Mouse (Mus musculus) heart, postnatal 36 days (tissue): ENCODE measurements at regions not wholly inside any gene's neighbourhood (a gene's known extent, or its start where the extent isn't known, plus 50 kb on each side); places are given as distances from the start of the nearest gene placed in this dataset.
A peak's percentile ranks its signal among the peaks of the same experiment; 100 is the strongest.

ENCODE experiments used
- DNase-seq, 2 experiments: peaks; one replicate each; pipeline ENCODE4 v3.0.0; 2021 to 2022
- intact Hi-C: fragments of 180-260 bp; cut with DNase I; formaldehyde crosslinking; loops from one replicate; pipeline ENCODE4 v1.15.1; 2025

DNA sequence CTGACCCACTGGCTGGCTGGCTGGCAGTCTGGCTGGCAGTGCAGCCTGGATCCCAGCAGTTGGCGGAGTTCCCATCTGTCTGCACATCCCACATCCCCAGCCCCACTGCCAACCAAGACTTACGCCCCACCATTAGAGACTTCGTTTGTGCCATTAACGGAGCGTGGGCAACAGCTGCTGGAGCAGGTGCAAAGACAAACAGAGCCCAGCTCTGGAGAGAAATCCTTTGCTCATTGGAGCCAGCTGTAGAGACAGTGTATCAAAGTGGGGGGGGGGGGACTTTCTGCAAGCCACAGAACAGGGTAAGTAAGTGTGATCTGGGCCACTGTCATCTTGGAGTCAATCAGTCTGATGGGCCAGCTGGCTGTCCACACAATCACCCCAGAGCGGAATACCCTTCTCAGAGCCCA, 52.3 kb downstream of the Rplp1 start:
- DNase-seq, result no peak
- intact Hi-C loops, result no loop called here

DNA sequence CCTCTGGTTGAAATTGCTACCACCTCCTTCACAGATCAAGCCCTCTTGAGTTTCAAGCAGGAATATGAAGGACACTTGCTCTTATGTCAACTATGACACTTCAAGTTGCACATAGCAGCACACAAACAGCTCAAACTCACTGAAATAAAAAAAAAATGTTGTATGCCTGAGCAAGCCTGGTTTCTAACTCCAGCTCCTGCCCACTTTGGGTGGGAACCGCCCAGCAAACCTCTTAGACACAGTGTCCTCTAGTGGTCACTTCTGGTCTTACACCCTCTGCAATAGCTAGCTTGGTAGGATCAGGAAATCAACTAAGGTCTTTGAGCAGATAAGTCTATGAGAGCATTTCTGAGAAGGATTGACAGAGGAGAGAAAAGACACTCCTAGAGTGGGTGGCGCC, 54.2 kb downstream of the Rplp1 start:
- peak; percentile 63 to 71 for DNase-seq
- intact Hi-C loops, result loop anchor here (1.0 kb wide), 1 partner anchor 38 kb away; no protein-coding TSS in a partner anchor

DNA sequence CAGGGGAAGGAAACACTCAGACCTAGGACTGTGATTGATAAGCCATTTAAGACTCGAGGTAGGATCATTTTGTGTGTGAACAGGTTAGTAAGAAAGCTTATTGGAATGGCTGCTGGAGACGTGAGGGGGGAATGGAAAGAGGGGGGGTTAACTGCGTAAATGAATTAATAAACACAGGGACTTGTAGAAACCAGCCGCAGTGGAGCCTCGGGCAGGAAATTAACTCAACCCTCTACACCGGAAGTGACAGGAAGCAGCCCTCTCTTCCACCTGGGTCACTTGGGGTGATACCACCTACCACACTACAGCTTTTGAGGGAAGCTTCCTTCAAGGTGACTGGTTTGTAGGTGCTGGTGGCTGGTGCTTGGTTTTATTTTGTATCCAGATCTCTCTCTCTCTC, 54.9 kb downstream of the Rplp1 start:
- no peak for DNase-seq
- intact Hi-C loops, result no loop called here

DNA sequence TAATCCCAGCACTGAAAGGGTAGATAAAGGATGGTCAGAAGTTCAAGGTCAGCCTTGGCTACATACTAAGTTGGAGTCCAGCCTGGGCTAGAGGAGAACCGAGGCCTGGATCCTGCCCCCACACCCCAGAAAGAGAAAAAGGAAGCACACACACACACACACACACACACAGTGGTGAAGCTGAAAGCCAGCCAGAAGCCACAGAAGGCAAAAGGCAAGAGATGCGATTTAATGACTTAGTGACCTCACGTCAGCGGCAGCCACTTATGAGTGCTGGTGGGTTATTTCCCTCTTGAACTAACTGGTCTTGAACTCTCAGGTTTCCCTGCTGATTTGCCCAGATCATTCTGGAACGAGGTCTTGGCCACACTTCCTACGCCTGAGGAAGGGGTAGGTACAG, 56.5 kb downstream of the Rplp1 start:
- intact Hi-C loops, result no loop called here
- no peak for DNase-seq

DNA sequence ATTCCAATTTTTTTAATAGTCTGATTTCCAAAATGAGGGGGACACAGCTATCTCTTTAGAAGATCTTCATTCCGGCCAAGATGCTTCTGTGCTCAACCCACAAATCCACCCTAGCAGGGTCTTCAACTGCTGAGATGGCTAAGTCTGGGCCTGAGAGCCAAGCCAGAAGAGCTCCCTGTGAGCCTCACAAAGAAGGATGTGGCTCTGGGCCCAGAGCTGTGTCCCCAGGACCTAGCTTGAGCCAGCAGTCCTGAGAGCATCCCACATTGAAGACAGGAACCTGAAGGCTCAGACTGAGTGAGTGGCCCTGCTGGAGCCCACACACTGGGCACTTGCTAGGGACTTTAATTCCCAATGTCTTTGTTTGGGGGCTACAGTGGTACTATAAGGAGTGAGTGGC, 57.7 kb downstream of the Rplp1 start:
- DNase-seq, result no peak
- intact Hi-C loops, result no loop called here

DNA sequence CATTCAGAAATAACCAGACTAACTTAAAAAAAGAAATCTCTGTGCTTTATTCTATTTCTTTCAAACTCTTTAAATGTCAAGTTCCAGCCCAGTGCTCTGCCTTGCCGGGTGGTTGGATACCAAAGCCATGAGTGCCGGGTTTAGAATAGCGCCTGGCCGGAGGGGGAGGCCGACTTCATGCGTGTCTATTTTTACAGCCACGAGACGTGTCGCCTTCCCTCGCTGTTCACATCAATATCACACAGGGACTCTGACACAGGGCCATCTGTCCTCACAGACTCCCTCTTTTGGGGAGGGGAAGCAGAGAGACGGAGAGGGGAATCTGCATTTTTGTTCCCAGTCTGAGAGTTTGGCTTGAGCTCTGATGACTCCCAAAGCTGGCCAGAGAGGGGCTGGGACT, 58.7 kb downstream of the Rplp1 start:
- peak; percentile 9 to 14 for DNase-seq
- intact Hi-C loops, result no loop called here

DNA sequence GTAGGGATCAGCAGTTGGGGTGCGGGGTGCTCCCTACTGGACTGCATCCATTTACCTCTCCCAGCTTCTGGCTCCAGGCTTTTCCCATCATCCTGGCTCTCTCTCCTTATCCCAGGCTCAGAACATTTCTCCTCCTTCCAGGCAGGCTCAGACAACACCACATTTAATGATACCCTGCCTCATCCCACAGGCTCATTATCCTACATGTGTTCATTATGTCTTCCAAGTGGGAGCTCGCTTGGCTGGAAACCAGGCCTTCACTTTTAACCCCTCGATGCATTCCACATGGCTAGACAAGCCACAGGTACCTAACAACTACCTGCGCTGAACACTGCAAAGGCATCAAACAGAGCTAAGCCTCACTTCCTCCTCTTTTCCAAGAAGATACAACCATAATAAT, 60.5 kb downstream of the Rplp1 start:
- DNase-seq, result no peak
- intact Hi-C loops, result no loop called here

DNA sequence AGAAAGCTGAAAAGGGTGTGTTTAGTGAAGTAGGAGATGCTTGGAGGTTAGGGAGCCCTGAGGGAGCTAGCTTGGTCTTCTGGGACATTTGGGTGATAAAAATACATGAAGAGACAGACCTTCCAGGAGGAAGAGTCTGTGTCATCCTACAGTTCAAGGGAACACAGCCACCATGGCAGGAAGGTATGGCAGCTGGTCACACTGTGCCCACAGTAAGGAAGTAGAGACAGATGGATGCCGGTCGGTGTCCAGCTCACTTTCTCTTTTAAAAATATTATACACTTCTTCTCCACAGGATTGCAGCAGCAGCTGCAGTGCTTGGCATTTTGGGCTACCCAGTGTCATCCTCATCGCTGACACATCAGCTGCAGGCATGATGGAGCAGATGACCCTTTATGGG, 63.0 kb downstream of the Rplp1 start:
- intact Hi-C loops, result no loop called here
- DNase-seq, result no peak

DNA sequence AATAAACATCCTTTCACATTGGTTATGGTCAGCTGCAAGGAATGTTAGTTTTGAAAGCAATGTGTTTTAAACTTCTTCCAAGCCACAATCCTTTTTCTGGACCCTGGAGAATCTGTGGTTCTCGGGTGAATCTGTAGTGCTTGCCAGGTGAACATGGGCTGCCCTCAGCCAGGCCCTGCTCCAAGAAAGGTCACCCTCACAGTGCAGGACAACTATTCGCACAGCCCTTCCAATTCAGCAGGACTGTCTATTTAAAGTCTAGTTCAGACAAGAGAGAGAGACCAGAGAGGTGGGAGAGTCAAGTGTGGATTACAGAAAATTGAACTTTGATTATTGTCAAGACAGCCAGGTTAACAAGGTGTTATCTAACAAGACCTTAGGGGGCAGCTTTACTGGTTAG, 65.9 kb downstream of the Rplp1 start:
- DNase-seq, result peak in 1 of 2 experiments; percentile 18
- intact Hi-C loops, result no loop called here

DNA sequence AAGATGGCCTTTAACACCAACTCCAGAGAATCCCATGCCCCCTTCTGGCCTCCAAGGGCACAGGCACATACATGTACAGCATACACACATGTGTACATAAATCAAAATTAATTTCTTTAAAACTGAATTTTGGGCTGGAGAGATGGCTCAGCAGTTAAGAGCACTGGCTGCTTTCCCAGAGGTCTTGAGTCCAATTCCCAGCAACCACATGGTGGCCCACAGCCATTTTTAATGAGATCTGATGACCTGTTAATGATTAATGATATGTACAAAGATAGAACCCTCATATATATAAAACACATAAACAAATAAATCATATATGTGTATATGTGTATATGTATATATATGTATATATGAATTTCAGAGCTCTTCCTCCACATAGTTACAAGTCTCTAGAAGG, 66.8 kb downstream of the Rplp1 start:
- intact Hi-C loops, result no loop called here

DNA sequence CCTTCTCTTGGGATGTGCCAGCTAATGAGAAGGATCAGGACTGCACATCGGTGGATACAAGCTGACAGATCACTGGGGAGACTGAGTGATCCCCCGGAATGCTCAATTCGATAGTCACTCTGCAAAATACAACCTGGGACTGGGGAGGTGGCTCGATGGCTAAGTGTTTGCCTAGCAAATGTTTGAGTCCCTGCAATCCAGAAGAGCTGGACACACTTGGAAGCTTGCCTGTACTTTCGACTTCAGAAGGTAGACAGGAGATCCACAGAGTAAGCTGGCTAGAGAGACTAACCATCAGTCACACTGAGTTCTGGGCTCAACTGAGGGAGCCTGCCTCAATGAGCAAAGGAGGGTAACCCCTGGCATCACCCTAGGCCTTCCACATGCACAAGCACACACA, 69.7 kb downstream of the Rplp1 start:
- intact Hi-C loops, result no loop called here
- DNase-seq, result no peak

More for the DNA sequence above, 66.8 kb downstream of the Rplp1 start:
- no peak for DNase-seq

DNA sequence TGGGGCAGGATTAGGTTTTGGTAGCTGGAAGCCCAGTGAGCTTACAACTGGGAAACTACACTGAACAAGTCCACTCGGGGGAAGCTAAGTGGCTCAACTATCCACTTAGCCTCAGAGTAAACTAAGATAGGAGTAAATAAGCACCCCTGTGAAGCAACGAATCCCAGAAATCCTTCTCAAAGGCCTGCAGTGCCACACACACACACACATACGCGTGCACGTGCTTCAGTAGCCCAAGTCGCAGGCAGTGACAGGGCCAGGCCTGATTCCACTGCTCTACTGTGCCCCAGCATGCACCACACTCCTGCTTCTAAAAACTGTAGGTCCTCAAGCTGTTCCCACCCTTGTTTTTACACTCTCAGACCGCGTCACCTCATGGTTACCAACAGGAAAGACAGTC, 70.2 kb downstream of the Rplp1 start:
- intact Hi-C loops, result no loop called here
- no peak for DNase-seq

DNA sequence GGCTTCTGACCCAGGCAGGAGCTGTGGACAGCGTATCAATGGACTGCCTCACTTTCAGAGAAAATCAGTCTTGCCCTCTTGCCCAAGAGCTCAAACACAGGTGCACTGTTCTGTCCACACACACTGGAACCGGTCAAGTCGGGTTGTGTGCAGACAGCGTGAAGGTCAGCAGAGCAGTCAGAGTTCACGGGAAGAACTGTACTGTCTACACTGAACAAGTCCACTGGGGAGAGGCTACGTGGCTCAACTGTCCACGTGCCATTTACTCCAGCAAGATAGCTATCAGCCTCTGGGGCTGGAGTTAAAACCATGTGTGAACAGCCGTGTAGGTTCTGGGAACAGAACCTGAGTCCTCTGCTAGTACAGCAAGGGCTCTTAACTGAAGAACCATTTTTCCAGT, 70.8 kb downstream of the Rplp1 start:
- intact Hi-C loops, result no loop called here
- DNase-seq, result no peak

DNA sequence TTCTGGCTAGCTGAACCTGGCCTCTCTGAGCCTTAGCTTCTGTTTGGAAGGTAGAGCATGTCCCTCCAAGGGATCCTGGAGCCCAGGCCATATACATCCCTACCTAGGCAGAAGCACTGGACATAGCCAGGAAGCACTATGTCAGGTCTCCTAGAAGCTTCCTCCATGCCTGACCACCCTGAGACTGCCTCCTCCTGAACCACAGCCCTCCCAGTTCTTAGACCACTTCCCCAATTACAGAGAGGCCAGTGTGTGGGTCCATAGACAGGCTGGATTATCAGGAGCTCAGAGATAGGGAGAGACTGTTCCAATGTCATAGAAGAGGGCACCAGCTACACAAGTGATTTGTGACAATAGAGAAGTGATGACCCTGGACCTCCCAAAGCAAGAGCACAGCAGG, 72.0 kb downstream of the Rplp1 start:
- intact Hi-C loops, result no loop called here
- DNase-seq, result no peak

DNA sequence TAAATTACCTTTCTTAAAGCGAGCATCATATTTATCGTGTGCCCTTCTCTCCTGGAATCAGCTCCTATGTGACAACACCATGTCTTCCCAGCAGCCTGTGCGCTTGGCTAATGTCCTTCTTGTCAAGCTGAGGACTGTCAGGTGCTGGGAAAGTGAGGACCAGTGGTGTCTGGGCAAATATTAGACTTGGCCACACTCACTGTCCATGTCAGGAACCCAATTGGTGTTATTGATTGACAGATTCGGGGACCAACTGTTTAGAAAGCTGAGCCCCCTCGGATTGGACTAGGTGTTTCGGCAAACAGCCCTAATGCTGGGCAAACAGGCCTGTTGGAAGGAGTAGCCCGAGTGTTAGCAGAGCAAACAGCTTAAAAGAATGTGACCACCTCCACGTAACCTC, 73.1 kb downstream of the Rplp1 start:
- intact Hi-C loops, result no loop called here
- DNase-seq, result no peak

DNA sequence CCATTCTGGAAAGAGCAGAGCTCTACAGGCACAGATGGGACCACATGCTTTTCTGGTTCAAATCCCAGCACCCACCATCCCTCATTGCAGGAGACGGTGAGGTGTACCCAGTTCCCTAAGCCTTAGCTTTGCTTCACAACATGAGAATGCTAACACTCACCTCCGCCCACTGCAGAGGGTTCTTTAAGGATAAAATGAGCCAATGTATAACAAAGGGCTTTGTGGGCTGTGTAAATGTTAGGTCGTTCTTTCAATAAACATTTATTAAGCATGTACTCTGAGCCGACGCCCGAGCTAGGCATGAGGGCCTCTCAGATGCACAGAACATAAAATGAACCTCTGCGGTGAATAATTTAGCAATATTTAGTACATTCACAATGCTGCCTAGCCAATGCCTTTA, 74.0 kb downstream of the Rplp1 start:
- intact Hi-C loops, result no loop called here
- DNase-seq, result no peak

DNA sequence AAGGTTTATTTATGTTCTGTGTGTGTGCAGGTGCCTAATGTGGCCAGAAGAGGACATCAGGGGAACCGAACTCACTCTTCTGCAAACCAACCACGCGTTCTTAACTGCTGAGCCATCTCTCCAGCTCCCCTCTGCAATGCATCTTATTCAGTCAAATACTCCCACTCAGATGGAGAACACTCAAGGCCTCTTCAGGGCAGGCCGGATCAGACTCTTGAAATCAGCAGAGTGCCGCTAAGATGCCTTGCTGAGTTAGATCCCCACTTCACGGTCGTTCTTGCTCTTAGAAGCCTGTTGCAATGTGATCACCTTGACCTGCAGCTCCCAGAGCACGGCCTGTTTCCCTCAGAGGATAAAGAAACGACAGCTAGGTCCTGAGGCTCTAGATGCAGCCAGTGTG, 81.1 kb downstream of the Rplp1 start:
- DNase-seq, result no peak
- intact Hi-C loops, result no loop called here

DNA sequence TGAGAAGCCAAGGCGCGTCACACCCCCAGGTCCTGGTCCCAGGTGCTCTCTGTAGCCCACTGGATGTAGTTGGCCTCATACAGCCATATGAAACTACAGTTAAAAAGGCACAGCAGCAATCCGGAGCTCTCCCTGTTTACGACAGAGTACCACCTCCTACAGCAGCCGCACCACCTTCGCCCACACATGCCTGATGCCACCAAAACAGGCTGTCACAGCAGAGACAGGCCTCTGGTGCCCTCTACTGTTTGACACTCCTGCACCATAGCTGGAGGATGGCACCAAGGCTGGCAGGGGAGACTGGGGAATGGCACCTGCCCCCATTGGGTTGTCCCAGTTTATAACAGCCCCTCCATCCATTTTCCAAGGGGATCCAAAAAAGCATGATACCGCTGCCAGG, 84.1 kb downstream of the Rplp1 start:
- DNase-seq, result peak; percentile 46 to 60
- intact Hi-C loops, result loop anchor here (2.0 kb wide), 2 partner anchors 809 to 935 kb away; no protein-coding TSS in a partner anchor

DNA sequence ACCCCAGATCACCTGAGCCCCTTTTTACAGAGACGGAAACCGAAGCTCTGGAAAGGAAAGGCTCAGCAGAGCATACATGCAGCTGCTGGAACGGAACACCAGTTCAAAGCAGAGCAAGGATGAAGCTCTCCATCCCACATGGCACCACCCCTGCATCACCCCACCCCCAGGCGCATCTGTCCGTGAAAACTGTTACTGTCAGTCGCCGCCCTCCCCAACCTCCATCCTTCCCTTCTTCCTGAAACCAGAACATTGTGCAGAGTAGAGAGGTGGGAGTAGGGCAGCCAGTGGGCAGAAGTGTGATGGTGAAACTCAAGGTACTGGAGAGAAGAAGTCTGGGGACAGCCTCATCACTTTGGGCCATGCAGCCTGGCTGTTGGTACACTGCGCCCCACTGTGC, 84.6 kb downstream of the Rplp1 start:
- intact Hi-C loops, result loop anchor here (2.0 kb wide), 2 partner anchors 809 to 935 kb away; no protein-coding TSS in a partner anchor
- DNase-seq, result no peak

DNA sequence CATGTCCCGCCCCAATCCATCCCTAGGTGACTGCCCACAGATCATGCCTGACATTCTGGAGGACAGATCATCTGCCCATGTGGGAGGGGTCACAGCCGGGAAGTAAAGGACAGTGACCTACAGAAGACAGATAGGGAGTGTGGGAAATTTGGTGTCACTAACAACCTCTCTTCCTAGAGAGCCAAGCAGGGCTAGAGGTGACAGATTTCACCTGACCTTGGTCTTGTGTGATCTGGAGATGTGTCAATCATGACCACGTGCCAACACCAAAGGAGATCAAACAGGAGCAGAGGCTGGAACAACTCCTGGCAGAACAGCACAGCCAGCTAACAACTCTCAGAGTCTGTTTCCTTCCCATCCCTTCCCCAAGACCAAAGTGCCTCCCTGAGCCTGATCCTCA, 85.0 kb downstream of the Rplp1 start:
- intact Hi-C loops, result no loop called here
- DNase-seq, result no peak

DNA sequence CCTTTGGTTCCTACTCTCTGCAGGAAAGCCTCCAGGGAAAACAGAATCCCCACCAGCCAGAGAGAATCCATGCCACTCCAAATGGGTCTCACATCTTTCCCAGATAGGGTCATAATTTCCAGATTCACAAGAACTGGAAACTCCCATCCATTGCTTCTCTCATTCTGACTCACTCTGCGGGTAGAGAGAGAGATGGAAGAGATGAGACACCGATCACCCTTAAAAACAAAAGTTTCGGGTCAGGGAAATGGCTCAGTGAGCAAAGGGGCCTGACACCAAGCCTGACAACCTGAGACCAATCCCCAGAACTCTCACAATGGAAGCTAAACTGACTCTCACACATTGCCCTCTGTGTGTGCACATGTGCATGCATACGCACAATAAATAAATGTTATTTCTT, 86.6 kb downstream of the Rplp1 start:
- no peak for DNase-seq
- intact Hi-C loops, result no loop called here

DNA sequence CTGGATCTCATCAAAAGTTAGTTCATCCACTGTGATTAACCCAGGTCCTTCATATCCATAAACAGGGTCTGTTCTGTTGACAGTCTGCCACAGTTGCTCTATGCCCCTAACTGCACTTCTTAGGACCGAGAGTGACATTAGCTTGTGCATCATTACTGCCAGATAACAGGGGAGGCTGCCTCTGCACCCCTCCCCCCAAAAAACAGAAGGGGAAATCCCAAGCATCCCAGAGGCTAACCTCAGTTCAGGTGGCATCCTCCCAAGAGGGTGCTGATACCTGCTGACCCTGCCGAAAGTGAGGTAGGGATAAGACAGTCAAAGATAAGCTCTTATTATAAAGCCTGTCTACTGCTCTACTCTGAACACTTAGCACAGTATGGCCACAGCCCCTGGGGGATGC, 87.3 kb downstream of the Rplp1 start:
- DNase-seq, result no peak
- intact Hi-C loops, result no loop called here

DNA sequence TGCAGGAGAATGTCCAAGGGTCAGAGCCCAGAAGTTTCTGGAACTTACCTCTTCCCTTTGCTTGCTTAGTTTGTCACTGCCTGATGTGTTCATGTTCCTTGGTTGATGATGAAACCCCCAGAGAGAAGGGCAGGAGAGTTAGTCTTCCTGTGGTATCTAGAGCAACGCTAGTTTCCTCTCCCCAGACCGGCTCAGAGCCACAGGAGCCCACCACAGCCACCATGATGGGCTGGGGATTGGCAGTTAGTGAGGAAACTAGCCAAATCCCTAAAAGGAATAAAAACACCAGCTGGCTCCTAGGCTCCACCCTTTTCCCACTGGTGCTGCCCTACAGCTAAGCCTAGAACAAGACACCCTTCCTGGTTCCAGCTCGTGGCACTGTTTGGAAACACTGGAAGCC, 87.9 kb downstream of the Rplp1 start:
- no peak for DNase-seq
- intact Hi-C loops, result no loop called here

DNA sequence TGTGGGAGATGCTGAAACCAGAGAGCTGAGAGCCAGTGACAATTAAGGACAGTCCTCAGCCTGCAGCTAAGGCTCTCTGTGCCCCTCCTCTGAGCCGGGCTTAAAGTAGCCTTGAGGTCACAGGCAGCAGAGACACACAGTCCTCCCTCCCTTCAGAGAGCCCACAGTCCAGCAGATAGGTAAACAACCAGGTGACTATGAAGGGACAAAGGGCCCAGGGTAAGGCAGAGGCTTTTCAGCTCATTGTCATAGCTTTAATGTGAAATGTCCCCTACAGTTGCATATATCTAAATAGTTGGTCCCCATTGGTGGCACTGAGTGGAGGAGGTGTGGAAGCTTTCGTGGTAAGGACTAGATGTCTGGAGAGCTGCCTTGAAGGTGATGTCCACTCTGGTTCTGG, 88.5 kb downstream of the Rplp1 start:
- no peak for DNase-seq
- intact Hi-C loops, result no loop called here
